In genomic region chr11:36244491-36244882, GRCm38 (mm10) we compare ENCODE assay signal across 14 mouse cellular contexts.
DNase-seq lines count a peak whose midpoint lies in the region; ATAC-seq and TF ChIP-seq lines count a peak whose summit lies in the region.
"Had no signal": no experiment of that assay in that cellular context is flagged by ENCODE, and none has a peak within 500 bp of the region (broad histone marks: within the 10 kb centered on the region; RNA-seq: fewer than 3 reads in every experiment).

No protein-coding gene starts in this region.

- no peak for ATAC-seq in forebrain, embryonic 14.5 days
- no peak for ATAC-seq in lung, postnatal 0 days
- no peak for ATAC-seq in hindbrain, embryonic 15.5 days (ENCODE audit: low FRiP score, low read depth)
- no peak for ATAC-seq in midbrain, postnatal 0 days (ENCODE audit: low FRiP score)
- no peak for ATAC-seq in liver, embryonic 11.5 days (replicated peaks; ENCODE audit: low FRiP score)

- H3K27me3 ChIP-seq in forebrain, embryonic 14.5 days (replicated peaks; ENCODE audit: control insufficient read depth, insufficient read depth, low read length), result no peaks in the 10 kb centered on the region
- peaks cover 6% of the 10 kb centered on the region for H3K27me3 ChIP-seq in forebrain, embryonic 10.5 days (ENCODE audit: poor library complexity, severe bottlenecking)
- no peaks in the 10 kb centered on the region for H3K27me3 ChIP-seq in lung, postnatal 0 days (replicated peaks; ENCODE audit: insufficient read depth, low read length)
- no peaks in the 10 kb centered on the region for H3K27me3 ChIP-seq in hindbrain, embryonic 15.5 days
- no peaks in the 10 kb centered on the region for H3K27me3 ChIP-seq in midbrain, postnatal 0 days (ENCODE audit: insufficient read depth, low read length)
- H3K27me3 ChIP-seq in liver, embryonic 11.5 days (replicated peaks; ENCODE audit: control insufficient read depth, insufficient read depth, low read length), result no peaks in the 10 kb centered on the region
- H3K27me3 ChIP-seq: liver, embryonic 15.5 days had no signal

- TF ChIP-seq CTCF in lung, postnatal 0 days (IDR thresholded peaks at IDR 0.05), result no peak
- TF ChIP-seq CTCF in midbrain, postnatal 0 days (IDR thresholded peaks at IDR 0.05), result no peak

- H3K4me1 ChIP-seq in forebrain, embryonic 14.5 days (ENCODE audit: control insufficient read depth, insufficient read depth, low read length), result peaks cover 25% of the 10 kb centered on the region
- peaks cover 13% of the 10 kb centered on the region for H3K4me1 ChIP-seq in forebrain, embryonic 10.5 days
- no peaks in the 10 kb centered on the region for H3K4me1 ChIP-seq in lung, postnatal 0 days (ENCODE audit: insufficient read depth, low read depth, low read length)
- peaks cover 34% of the 10 kb centered on the region for H3K4me1 ChIP-seq in hindbrain, embryonic 15.5 days (replicated peaks)
- H3K4me1 ChIP-seq in midbrain, postnatal 0 days (ENCODE audit: insufficient read depth, low read length), result peaks cover 12% of the 10 kb centered on the region; the same call in 1 of the 2 replicates
- no peaks in the 10 kb centered on the region for H3K4me1 ChIP-seq in liver, embryonic 11.5 days (replicated peaks; ENCODE audit: control insufficient read depth, insufficient read depth, low read length)
- H3K4me1 ChIP-seq: liver, embryonic 15.5 days had no signal

- no peaks in the 10 kb centered on the region for H3K36me3 ChIP-seq in forebrain, embryonic 14.5 days (ENCODE audit: control insufficient read depth, insufficient read depth, low read length)
- no peaks in the 10 kb centered on the region for H3K36me3 ChIP-seq in forebrain, embryonic 10.5 days (replicated peaks)
- H3K36me3 ChIP-seq in lung, postnatal 0 days (ENCODE audit: insufficient read depth, low read length), result no peaks in the 10 kb centered on the region
- no peaks in the 10 kb centered on the region for H3K36me3 ChIP-seq in hindbrain, embryonic 15.5 days
- H3K36me3 ChIP-seq in midbrain, postnatal 0 days (ENCODE audit: insufficient read depth, low read length), result no peaks in the 10 kb centered on the region
- no peaks in the 10 kb centered on the region for H3K36me3 ChIP-seq in liver, embryonic 11.5 days (ENCODE audit: control insufficient read depth, insufficient read depth, low read length)
- H3K36me3 ChIP-seq: liver, embryonic 15.5 days had no signal

- no peak for TF ChIP-seq EP300 in lung, postnatal 0 days (IDR thresholded peaks at IDR 0.05)

- H3K27ac ChIP-seq in forebrain, embryonic 14.5 days (ENCODE audit: low read depth, low read length), result peak overlapping the region; percentile 65
- H3K27ac ChIP-seq in forebrain, embryonic 10.5 days, result no peak overlapping the region
- no peak overlapping the region for H3K27ac ChIP-seq in lung, postnatal 0 days (ENCODE audit: low read length)
- H3K27ac ChIP-seq in hindbrain, embryonic 15.5 days (replicated peaks), result peak overlapping the region; percentile 62
- H3K27ac ChIP-seq in midbrain, postnatal 0 days (ENCODE audit: low read depth, low read length), result peak overlapping the region; percentile 73
- no peak overlapping the region for H3K27ac ChIP-seq in liver, embryonic 11.5 days (ENCODE audit: low read depth, low read length)
- H3K27ac ChIP-seq: liver, embryonic 15.5 days; stomach, postnatal 0 days had no signal

- no peaks in the 10 kb centered on the region for H3K9me3 ChIP-seq in forebrain, embryonic 14.5 days (replicated peaks; ENCODE audit: control insufficient read depth, low read length)
- H3K9me3 ChIP-seq in forebrain, embryonic 10.5 days, result no peaks in the 10 kb centered on the region
- H3K9me3 ChIP-seq in lung, postnatal 0 days (ENCODE audit: low read length), result no peaks in the 10 kb centered on the region
- no peaks in the 10 kb centered on the region for H3K9me3 ChIP-seq in hindbrain, embryonic 15.5 days
- H3K9me3 ChIP-seq in midbrain, postnatal 0 days (ENCODE audit: low read length), result no peaks in the 10 kb centered on the region
- H3K9me3 ChIP-seq in liver, embryonic 11.5 days (ENCODE audit: control insufficient read depth, low read length), result no peaks in the 10 kb centered on the region
- H3K9me3 ChIP-seq: liver, embryonic 15.5 days had no signal

- H3K4me3 ChIP-seq in forebrain, embryonic 14.5 days (ENCODE audit: low read depth, low read length), result no peak overlapping the region
- no peak overlapping the region for H3K4me3 ChIP-seq in forebrain, embryonic 10.5 days
- no peak overlapping the region for H3K4me3 ChIP-seq in lung, postnatal 0 days (ENCODE audit: low read depth, low read length)
- no peak overlapping the region for H3K4me3 ChIP-seq in hindbrain, embryonic 15.5 days
- no peak overlapping the region for H3K4me3 ChIP-seq in midbrain, postnatal 0 days (ENCODE audit: low read depth, low read length)
- no peak overlapping the region for H3K4me3 ChIP-seq in liver, embryonic 11.5 days (ENCODE audit: low read depth, low read length)
- H3K4me3 ChIP-seq: erythroblast, embryonic 14.5 days; liver, embryonic 15.5 days had no signal

- H3K4me2 ChIP-seq in forebrain, embryonic 14.5 days (ENCODE audit: low read length), result no peak overlapping the region
- H3K4me2 ChIP-seq in lung, postnatal 0 days (replicated peaks; ENCODE audit: low read depth, low read length), result 0 out of 2 replicates have a peak overlapping the region, but pooled peaks have one; percentile 8
- no peak overlapping the region for H3K4me2 ChIP-seq in hindbrain, embryonic 15.5 days
- no peak overlapping the region for H3K4me2 ChIP-seq in midbrain, postnatal 0 days (ENCODE audit: low read depth, low read length, poor library complexity, severe bottlenecking)
- H3K4me2 ChIP-seq in liver, embryonic 11.5 days, result no peak overlapping the region
- H3K4me2 ChIP-seq: liver, embryonic 15.5 days had no signal

- 83% methylated on average over 11 of the region's 11 CpGs for WGBS in forebrain, embryonic 14.5 days
- 92% methylated on average over 11 of the region's 11 CpGs for WGBS in forebrain, embryonic 10.5 days
- 67% methylated on average over 11 of the region's 11 CpGs for WGBS in lung, postnatal 0 days
- WGBS in hindbrain, embryonic 15.5 days, result 68% methylated on average over 11 of the region's 11 CpGs
- WGBS in midbrain, postnatal 0 days, result 77% methylated on average over 11 of the region's 11 CpGs
- WGBS in liver, embryonic 11.5 days, result 88% methylated on average over 11 of the region's 11 CpGs

- DNase-seq in forebrain, embryonic 14.5 days (ENCODE audit: low spot score), result no peak
- no peak for DNase-seq in forebrain, embryonic 10.5 days (ENCODE audit: extremely low spot score, low spot score)
- no peak for DNase-seq in lung, postnatal 0 days (ENCODE audit: low spot score)
- DNase-seq in lung, postnatal 4 days, result no peak
- DNase-seq in midbrain, postnatal 0 days (ENCODE audit: low spot score), result no peak
- DNase-seq in right cerebral cortex, adult 18-20 months, result no peak
- DNase-seq in liver, embryonic 11.5 days (ENCODE audit: low spot score), result no peak
- DNase-seq: kidney, adult 2 months; kidney, postnatal 36 days; thymus, postnatal 4 days had no signal

- no peak overlapping the region for H3K9ac ChIP-seq in forebrain, embryonic 14.5 days (ENCODE audit: low read length)
- H3K9ac ChIP-seq in lung, postnatal 0 days (replicated peaks; ENCODE audit: low read depth), result no peak overlapping the region
- H3K9ac ChIP-seq in hindbrain, embryonic 15.5 days, result no peak overlapping the region
- H3K9ac ChIP-seq in midbrain, postnatal 0 days (replicated peaks; ENCODE audit: low read length, poor library complexity, severe bottlenecking), result no peak overlapping the region
- no peak overlapping the region for H3K9ac ChIP-seq in liver, embryonic 11.5 days (ENCODE audit: low read depth, low read length)
- H3K9ac ChIP-seq: liver, embryonic 15.5 days had no signal

Comparison
In these comparisons a context has a peak if more than half of its experiments do, and no peak if none do; other contexts are left out.
1. H3K27ac ChIP-seq: peak in forebrain, embryonic 14.5 days (single experiment), hindbrain, embryonic 15.5 days (single experiment) and midbrain, postnatal 0 days (single experiment); none in forebrain, embryonic 10.5 days (single experiment), lung, postnatal 0 days (single experiment) and liver, embryonic 11.5 days (single experiment).